Mouse (Mus musculus): ENCODE data around the gene Tnfaip2. TPM values are rescaled to one million over a fixed set of nuclear protein-coding genes. Genes with fewer than 3 reads are reported as not detected.

Gene Tnfaip2
- polyA plus RNA-seq, 1 experiment from 2014 or later: 1.6 TPM

- Histone ChIP-seq H3K4me2 (peak within 1 kb of the TSS; percentile 44), H3K27me3 (peaks cover 55% of the 10 kb centered on the region), H3K27ac (peak within 1 kb of the TSS; percentile 0; the same call in 1 of the 2 replicates), H3K9me3 (no peaks in the 10 kb centered on the region), H3K9ac (peak within 1 kb of the TSS; percentile 51; the same call in 1 of the 2 replicates), H3K36me3 (no peaks in the 10 kb centered on the region), H3K4me1 (replicated peaks) (peaks cover 23% of the 10 kb centered on the region), H3K4me3 (peak within 1 kb of the TSS; percentile 6)
- WGBS: 6% methylated on average over 17 of the region's 17 CpGs
- peak; percentile 33; the same call in 1 of the 2 replicates for ATAC-seq (ENCODE audit: low FRiP score)
Observed at GRCm38 (mm10) chr12:111416921-111417779, 25.1 kb upstream of the Tnfaip2 start, which contains the start of gene Exoc3l4. Gene Exoc3l4, plus strand, starts transcription at chr12:111417017.

- 81% methylated on average over 5 of the region's 5 CpGs for WGBS
Observed at GRCm38 (mm10) chr12:111419918-111420317, 22.4 kb upstream of the Tnfaip2 start.

GRCm38 (mm10) chr12:111420946-111421709 lies 21.1 kb upstream of the Tnfaip2 start:
- Histone ChIP-seq H3K4me3 (no peak overlapping the region), H3K9ac (no peak overlapping the region), H3K27me3 (peaks cover 93% of the 10 kb centered on the region), H3K27ac (no peak overlapping the region), H3K4me2 (no peak overlapping the region), H3K36me3 (no peaks in the 10 kb centered on the region), H3K9me3 (no peaks in the 10 kb centered on the region), H3K4me1 (replicated peaks) (peaks cover 31% of the 10 kb centered on the region)
- no peak for ATAC-seq (ENCODE audit: low FRiP score)
- 58% methylated on average over 7 of the region's 7 CpGs for WGBS

More at GRCm38 (mm10) chr12:111419918-111420317, 22.4 kb upstream of the Tnfaip2 start:
- Histone ChIP-seq H3K27ac (no peak overlapping the region), H3K4me2 (no peak overlapping the region), H3K27me3 (peaks cover 83% of the 10 kb centered on the region), H3K9ac (no peak overlapping the region), H3K4me3 (no peak overlapping the region), H3K36me3 (no peaks in the 10 kb centered on the region), H3K9me3 (no peaks in the 10 kb centered on the region), H3K4me1 (replicated peaks) (peaks cover 24% of the 10 kb centered on the region)
- ATAC-seq (ENCODE audit: low FRiP score): no peak

GRCm38 (mm10) chr12:111422852-111423251 lies 19.4 kb upstream of the Tnfaip2 start:
- ATAC-seq (ENCODE audit: low FRiP score): no peak
- Histone ChIP-seq H3K4me2 (no peak overlapping the region), H3K27ac (no peak overlapping the region), H3K27me3 (peaks cover 99% of the 10 kb centered on the region), H3K4me1 (replicated peaks) (peaks cover 24% of the 10 kb centered on the region), H3K36me3 (no peaks in the 10 kb centered on the region), H3K4me3 (0 out of 2 replicates have a peak overlapping the region, but pooled peaks have one; percentile 35), H3K9ac (no peak overlapping the region), H3K9me3 (no peaks in the 10 kb centered on the region)
- 46% methylated on average over 5 of the region's 5 CpGs for WGBS

GRCm38 (mm10) chr12:111423570-111424129 lies 18.6 kb upstream of the Tnfaip2 start:
- H3K27me3 ChIP-seq: peaks cover 100% of the 10 kb centered on the region
- 2% methylated on average over 43 of the region's 43 CpGs for WGBS
- H3K4me1 ChIP-seq (replicated peaks): peaks cover 32% of the 10 kb centered on the region
- no peaks in the 10 kb centered on the region for H3K9me3 ChIP-seq
- no peaks in the 10 kb centered on the region for H3K36me3 ChIP-seq
- peak overlapping the region; percentile 58 for H3K4me2 ChIP-seq
- peak overlapping the region; percentile 35 for H3K4me3 ChIP-seq
- no peak overlapping the region for H3K27ac ChIP-seq
- ATAC-seq (ENCODE audit: low FRiP score): no peak
- H3K9ac ChIP-seq: peak overlapping the region; percentile 53; the same call in 1 of the 2 replicates

- Histone ChIP-seq H3K4me2 (no peak overlapping the region), H3K36me3 (no peaks in the 10 kb centered on the region), H3K9ac (no peak overlapping the region), H3K27me3 (peaks cover 100% of the 10 kb centered on the region), H3K4me3 (no peak overlapping the region), H3K27ac (no peak overlapping the region), H3K9me3 (no peaks in the 10 kb centered on the region), H3K4me1 (replicated peaks) (peaks cover 41% of the 10 kb centered on the region)
- 20% methylated on average over 9 of the region's 9 CpGs for WGBS
- no peak for ATAC-seq (ENCODE audit: low FRiP score)
Observed at GRCm38 (mm10) chr12:111424547-111424946, 17.7 kb upstream of the Tnfaip2 start.

GRCm38 (mm10) chr12:111425258-111425657 lies 17.0 kb upstream of the Tnfaip2 start:
- Histone ChIP-seq H3K4me1 (replicated peaks) (peaks cover 48% of the 10 kb centered on the region), H3K9ac (no peak overlapping the region), H3K4me3 (peak overlapping the region; percentile 12; the same call in 1 of the 2 replicates), H3K27ac (no peak overlapping the region), H3K27me3 (peaks cover 100% of the 10 kb centered on the region), H3K4me2 (no peak overlapping the region), H3K36me3 (no peaks in the 10 kb centered on the region), H3K9me3 (no peaks in the 10 kb centered on the region)
- ATAC-seq (ENCODE audit: low FRiP score): no peak
- 4% methylated on average over 15 of the region's 15 CpGs for WGBS

- no peaks in the 10 kb centered on the region for H3K36me3 ChIP-seq
- H3K4me2 ChIP-seq: no peak overlapping the region
- no peak overlapping the region for H3K4me3 ChIP-seq
- H3K9ac ChIP-seq: no peak overlapping the region
- peak; percentile 46 for ATAC-seq (ENCODE audit: low FRiP score)
- H3K27me3 ChIP-seq: peaks cover 100% of the 10 kb centered on the region
- no peak overlapping the region for H3K27ac ChIP-seq
- peaks cover 54% of the 10 kb centered on the region for H3K4me1 ChIP-seq (replicated peaks)
- WGBS: 17% methylated on average over 29 of the region's 29 CpGs
- H3K9me3 ChIP-seq: no peaks in the 10 kb centered on the region
Observed at GRCm38 (mm10) chr12:111425789-111426460, 16.3 kb upstream of the Tnfaip2 start.

GRCm38 (mm10) chr12:111427438-111428113 lies 14.7 kb upstream of the Tnfaip2 start:
- H3K4me1 ChIP-seq (replicated peaks): peaks cover 54% of the 10 kb centered on the region
- no peak for ATAC-seq (ENCODE audit: low FRiP score)
- H3K27me3 ChIP-seq: peaks cover 100% of the 10 kb centered on the region
- 40% methylated on average over 12 of the region's 12 CpGs for WGBS
- no peaks in the 10 kb centered on the region for H3K9me3 ChIP-seq
- no peaks in the 10 kb centered on the region for H3K36me3 ChIP-seq
- no peak overlapping the region for H3K9ac ChIP-seq
- H3K4me2 ChIP-seq: no peak overlapping the region
- H3K4me3 ChIP-seq: no peak overlapping the region
- no peak overlapping the region for H3K27ac ChIP-seq

GRCm38 (mm10) chr12:111428364-111428763 lies 13.9 kb upstream of the Tnfaip2 start:
- Histone ChIP-seq H3K4me2 (peak overlapping the region; percentile 67; the same call in 1 of the 2 replicates), H3K27me3 (peaks cover 99% of the 10 kb centered on the region)

More at GRCm38 (mm10) chr12:111428364-111428763, 13.9 kb upstream of the Tnfaip2 start:
- 13% methylated on average over 8 of the region's 8 CpGs for WGBS
- Histone ChIP-seq H3K27ac (no peak overlapping the region), H3K4me3 (no peak overlapping the region), H3K9ac (no peak overlapping the region), H3K36me3 (no peaks in the 10 kb centered on the region), H3K9me3 (no peaks in the 10 kb centered on the region), H3K4me1 (replicated peaks) (peaks cover 50% of the 10 kb centered on the region)
- ATAC-seq (ENCODE audit: low FRiP score): no peak
